Mouse (Mus musculus) activated CD4-positive, CD25-positive, alpha-beta regulatory T cell, adult 4 months (primary cell): ENCODE measurements around the gene Upp2. TPM values are rescaled to one million over a fixed set of nuclear protein-coding genes. Genes with fewer than 3 reads are reported as not detected.

ENCODE experiments used
- ATAC-seq: one replicate; pipeline ENCODE4 v1.8.0; 2017
- polyA plus RNA-seq, 2 experiments: library from polyadenylated mRNA; unstranded; fragments of 100-300 nt; shearing (Covaris generic); gene quantifications; one replicate each; pipeline ENCODE4 v1.2.1; 2017

Gene Upp2
- polyA plus RNA-seq, 2 experiments from 2014 or later: 0.32 TPM; not detected in 1

GRCm38 (mm10) chr2:58773833-58774232 is 206.7 kb downstream of the Upp2 start:
- ATAC-seq: no peak

- no peak for ATAC-seq
Measured at GRCm38 (mm10) chr2:58778986-58779495, 211.9 kb downstream of the Upp2 start.

DNA sequence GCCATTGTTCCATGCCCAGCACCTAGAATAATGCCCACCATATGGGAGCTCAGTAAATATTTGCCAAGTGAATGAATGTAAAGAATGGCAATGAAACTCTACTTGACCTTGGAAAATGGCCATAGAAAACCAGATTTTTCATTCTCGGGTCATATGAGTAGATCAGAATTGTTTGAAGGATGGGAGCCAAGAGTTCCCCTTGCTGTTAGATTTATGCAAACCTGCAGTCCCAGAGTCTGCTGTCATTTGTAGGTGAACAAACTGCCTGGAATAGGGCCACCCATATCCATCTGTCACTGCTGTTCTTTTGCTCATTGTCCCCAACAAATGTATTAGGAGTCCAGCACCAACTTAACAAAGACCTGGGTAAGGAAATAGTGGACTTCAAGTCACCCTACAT is 216.4 kb downstream of the Upp2 start:
- no peak for ATAC-seq

DNA sequence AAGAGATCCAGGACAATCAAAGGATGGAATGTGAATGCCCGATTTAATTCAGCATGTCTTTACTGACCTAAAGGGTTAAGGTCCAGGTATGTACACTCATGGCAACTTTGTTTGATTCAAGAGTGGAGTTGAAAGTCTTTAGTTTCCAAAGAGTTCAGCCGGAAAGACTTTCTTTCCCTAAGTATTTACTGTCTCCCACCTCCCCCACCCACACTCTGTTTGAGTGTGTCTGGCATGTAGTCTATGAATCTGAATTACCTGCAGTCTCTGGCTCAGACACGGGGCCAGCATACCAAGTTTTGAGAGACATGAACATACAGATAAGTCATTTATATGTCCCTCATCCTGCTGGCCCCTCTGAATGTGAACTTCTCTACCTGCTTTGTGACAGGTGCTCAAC is 219.1 kb downstream of the Upp2 start:
- ATAC-seq: no peak

- ATAC-seq: no peak
Measured at GRCm38 (mm10) chr2:58786681-58787080, 219.6 kb downstream of the Upp2 start.

DNA sequence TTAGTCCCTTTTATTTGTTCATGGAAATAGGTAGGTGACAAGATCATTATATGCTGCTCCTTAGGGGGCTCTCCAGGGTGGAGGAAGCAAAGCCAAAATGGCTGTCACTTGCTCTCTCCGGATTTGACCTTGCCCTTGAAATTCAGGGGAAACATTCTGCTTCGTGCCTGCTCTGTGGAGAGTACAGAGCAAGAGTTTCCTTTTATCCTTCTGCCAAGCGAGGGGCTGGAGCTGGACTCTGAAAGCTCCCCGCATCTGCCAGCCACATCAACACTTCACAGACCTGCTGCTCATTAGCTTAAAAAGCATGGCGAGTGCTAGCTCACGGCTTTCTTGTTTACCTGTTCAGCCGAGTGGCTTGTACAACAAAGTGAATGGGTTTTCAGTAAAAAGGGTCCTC is 220.3 kb downstream of the Upp2 start:
- no peak for ATAC-seq

DNA sequence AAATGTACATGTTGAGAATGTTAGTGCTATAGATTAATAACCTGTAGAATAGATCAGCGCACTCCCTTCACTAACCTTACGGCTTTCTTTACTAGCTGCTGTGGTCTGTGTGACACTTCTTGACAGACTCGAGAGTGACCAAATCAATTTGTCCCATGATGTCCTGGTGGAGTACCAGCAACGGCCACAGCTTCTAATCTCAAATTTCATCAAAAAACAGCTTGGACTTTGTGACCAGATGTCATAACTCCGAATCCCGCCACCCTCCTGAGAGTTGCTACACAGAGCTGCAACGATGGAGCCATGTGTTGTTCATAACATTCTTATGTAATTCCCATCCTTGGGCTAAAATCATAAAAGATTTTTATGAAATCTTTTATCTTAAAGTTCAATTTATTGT is 222.8 kb downstream of the Upp2 start:
- ATAC-seq: no peak

DNA sequence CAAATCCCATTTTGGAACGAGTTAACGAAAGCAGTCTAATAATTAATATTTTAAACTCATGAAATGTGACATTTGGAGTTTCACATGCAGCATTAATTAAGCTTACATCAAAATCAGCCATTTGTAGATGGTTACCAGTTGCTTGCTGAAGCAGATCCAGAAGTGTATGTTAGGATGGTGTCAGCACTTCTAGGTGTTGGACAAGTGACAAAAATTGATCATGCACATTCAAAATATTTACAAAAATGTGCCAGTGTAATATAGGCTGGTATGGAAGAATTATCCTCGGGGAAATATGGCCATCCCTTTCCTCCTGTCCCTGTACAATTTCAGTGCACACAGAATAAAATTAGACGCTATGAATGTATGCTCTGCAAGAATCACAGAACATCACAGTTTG is 223.3 kb downstream of the Upp2 start:
- no peak for ATAC-seq

GRCm38 (mm10) chr2:58794489-58794888 is 227.4 kb downstream of the Upp2 start:
- no peak for ATAC-seq

- ATAC-seq: no peak
Measured at GRCm38 (mm10) chr2:58795432-58795831, 228.3 kb downstream of the Upp2 start.

DNA sequence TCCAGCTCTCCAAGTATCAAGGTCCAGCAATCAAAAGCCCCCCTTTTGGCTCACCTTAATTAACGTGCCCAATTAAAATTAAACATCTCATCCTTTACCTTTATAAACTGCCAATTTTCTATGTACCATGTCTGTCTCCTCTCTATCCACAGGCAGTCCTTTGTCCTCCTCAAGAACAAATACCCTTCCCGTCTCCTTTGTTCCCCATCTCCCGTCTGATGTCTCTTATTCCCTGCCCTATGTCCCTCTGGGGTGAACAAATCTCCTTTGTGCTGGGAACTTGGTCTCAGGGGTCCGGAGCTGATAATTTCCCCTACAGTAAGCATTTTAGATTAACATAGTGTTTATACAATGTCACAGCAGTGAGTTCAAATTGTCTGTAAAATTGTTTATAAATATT is 230.4 kb downstream of the Upp2 start:
- ATAC-seq: no peak

GRCm38 (mm10) chr2:58799126-58799525 is 232.0 kb downstream of the Upp2 start:
- no peak for ATAC-seq

- ATAC-seq: no peak
Measured at GRCm38 (mm10) chr2:58799623-58800022, 232.5 kb downstream of the Upp2 start.

GRCm38 (mm10) chr2:58812941-58813340 is 245.8 kb downstream of the Upp2 start:
- no peak for ATAC-seq

- no peak for ATAC-seq
Measured at GRCm38 (mm10) chr2:58828910-58829600, 262.0 kb downstream of the Upp2 start.

DNA sequence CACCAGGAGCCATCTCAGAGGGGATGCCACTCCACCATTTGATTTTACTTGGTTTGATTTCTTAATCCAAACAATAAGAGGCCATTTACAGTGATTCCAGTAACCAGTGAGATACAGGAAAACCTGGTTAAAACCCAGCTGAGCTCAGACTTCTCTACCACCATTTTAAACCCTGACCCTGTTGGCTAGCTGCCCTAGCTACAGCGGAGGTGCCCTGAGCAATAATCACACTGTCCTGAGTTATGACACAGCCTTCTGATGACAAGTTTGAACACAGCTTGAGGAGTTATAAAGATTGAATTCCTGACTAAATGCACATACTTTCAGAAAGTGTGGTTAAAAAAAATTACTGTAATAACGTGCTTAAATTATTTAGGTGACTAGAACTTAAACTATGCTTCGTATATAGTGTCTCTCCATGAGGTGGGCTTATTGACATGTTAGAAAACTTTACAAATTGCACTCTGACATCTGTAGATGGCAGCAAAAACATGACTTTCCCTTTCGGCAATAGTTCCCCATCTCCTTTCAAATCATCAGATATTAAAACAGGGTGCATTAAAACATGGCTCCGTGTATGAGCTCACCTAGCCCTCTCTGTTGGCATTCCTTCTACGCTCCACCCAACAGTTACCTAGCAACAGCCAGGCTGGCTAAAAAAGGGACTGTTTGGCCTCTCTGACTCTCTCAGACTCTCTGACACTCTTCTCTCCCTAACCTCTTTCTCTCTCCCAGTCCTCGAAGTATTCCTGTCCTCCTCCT is 263.1 kb downstream of the Upp2 start:
- ATAC-seq: no peak

GRCm38 (mm10) chr2:58832253-58832980 is 265.3 kb downstream of the Upp2 start:
- ATAC-seq: no peak

DNA sequence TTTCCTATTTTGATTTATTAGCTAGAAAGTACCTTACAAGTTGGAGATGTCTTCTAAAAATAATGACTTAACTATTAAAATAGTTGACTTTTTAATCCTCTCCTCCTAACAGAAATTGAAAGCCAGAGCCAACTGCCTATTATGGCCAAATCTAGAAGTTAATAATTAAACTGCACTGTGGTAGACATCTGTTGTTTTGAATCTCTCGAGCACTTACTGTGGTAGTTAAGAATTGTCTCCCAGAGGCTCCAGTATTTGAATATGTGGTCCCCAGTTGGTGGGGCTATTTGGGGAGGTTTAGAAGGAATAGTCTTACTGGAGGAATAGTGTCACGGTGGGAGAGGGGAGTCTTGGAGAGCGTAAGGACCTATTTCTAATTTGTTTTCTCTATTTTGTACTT is 273.9 kb downstream of the Upp2 start:
- ATAC-seq: no peak

DNA sequence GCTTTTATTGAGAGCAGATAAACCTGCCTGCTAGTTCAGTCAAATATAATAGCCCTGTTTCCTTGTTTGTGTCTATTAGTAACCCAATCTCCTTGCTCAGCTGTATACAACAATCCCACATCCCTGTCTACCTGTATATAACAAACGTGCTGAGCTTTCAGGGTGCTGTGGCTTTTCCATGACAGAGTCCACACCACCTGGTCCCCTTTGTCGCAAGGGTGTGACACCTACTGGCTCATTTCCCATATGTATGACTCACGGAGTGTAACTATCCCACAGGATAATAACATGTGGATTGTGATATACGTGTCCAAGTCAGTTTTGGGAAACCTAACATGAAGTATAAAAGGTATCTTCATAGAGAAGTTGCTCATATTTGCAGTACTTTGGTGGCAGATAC is 275.3 kb downstream of the Upp2 start:
- ATAC-seq: no peak
